Mouse (Mus musculus): ENCODE measurements at regions not wholly inside any gene's neighbourhood (a gene's known extent, or its start where the extent isn't known, plus 50 kb on each side); places are given as distances from the start of the nearest gene placed in this dataset.

- intact Hi-C loops (cut with DNase I; ENCODE audit: low total_unique reads): no loop called here
- DNase-seq: no peak
Measured at GRCm38 (mm10) chr14:46553239-46553638, 162.8 kb upstream of the Bmp4 start.

GRCm38 (mm10) chr14:46546146-46546545, 155.7 kb upstream of the Bmp4 start:
- DNase-seq: no peak
- intact Hi-C loops (cut with DNase I; ENCODE audit: low total_unique reads): no loop called here

- no peak for DNase-seq
- intact Hi-C loops (cut with DNase I; ENCODE audit: low total_unique reads): no loop called here
Measured at GRCm38 (mm10) chr14:46539466-46540187, 149.2 kb upstream of the Bmp4 start.

GRCm38 (mm10) chr14:46536002-46536762, 145.7 kb upstream of the Bmp4 start:
- DNase-seq: no peak
- intact Hi-C loops (cut with DNase I; ENCODE audit: low total_unique reads): no loop called here

GRCm38 (mm10) chr14:46532697-46533096, 142.2 kb upstream of the Bmp4 start:
- no peak for DNase-seq
- intact Hi-C loops (cut with DNase I; ENCODE audit: low total_unique reads): no loop called here

GRCm38 (mm10) chr14:46530452-46530851, 140.0 kb upstream of the Bmp4 start:
- intact Hi-C loops (cut with DNase I; ENCODE audit: low total_unique reads): no loop called here
- no peak for DNase-seq

GRCm38 (mm10) chr14:46529086-46529715, 138.7 kb upstream of the Bmp4 start:
- intact Hi-C loops (cut with DNase I; ENCODE audit: low total_unique reads): no loop called here
- no peak for DNase-seq

- DNase-seq: no peak
- intact Hi-C loops (cut with DNase I; ENCODE audit: low total_unique reads): no loop called here
Measured at GRCm38 (mm10) chr14:46517258-46517657, 126.8 kb upstream of the Bmp4 start.

GRCm38 (mm10) chr14:46516285-46516684, 125.8 kb upstream of the Bmp4 start:
- DNase-seq: no peak
- intact Hi-C loops (cut with DNase I; ENCODE audit: low total_unique reads): no loop called here

- DNase-seq: no peak
- intact Hi-C loops (cut with DNase I; ENCODE audit: low total_unique reads): no loop called here
Measured at GRCm38 (mm10) chr14:46514262-46514932, 123.9 kb upstream of the Bmp4 start.

- intact Hi-C loops (cut with DNase I; ENCODE audit: low total_unique reads): no loop called here
- no peak for DNase-seq
Measured at GRCm38 (mm10) chr14:46512118-46512517, 121.6 kb upstream of the Bmp4 start.

- DNase-seq: no peak
- intact Hi-C loops (cut with DNase I; ENCODE audit: low total_unique reads): no loop called here
Measured at GRCm38 (mm10) chr14:46508871-46509270, 118.4 kb upstream of the Bmp4 start.

GRCm38 (mm10) chr14:46505266-46505665, 114.8 kb upstream of the Bmp4 start:
- no peak for DNase-seq
- intact Hi-C loops (cut with DNase I; ENCODE audit: low total_unique reads): no loop called here

- DNase-seq: no peak
- intact Hi-C loops (cut with DNase I; ENCODE audit: low total_unique reads): no loop called here
Measured at GRCm38 (mm10) chr14:46491601-46492000, 101.1 kb upstream of the Bmp4 start.

GRCm38 (mm10) chr14:46491182-46491581, 100.7 kb upstream of the Bmp4 start:
- intact Hi-C loops (cut with DNase I; ENCODE audit: low total_unique reads): no loop called here
- no peak for DNase-seq

GRCm38 (mm10) chr14:46487551-46487950, 97.1 kb upstream of the Bmp4 start:
- intact Hi-C loops (cut with DNase I; ENCODE audit: low total_unique reads): no loop called here
- DNase-seq: no peak

GRCm38 (mm10) chr14:46480396-46480795, 89.9 kb upstream of the Bmp4 start:
- intact Hi-C loops (cut with DNase I; ENCODE audit: low total_unique reads): no loop called here
- no peak for DNase-seq

GRCm38 (mm10) chr14:46475945-46476344, 85.5 kb upstream of the Bmp4 start:
- no peak for DNase-seq
- intact Hi-C loops (cut with DNase I; ENCODE audit: low total_unique reads): no loop called here

GRCm38 (mm10) chr14:46462967-46463366, 72.5 kb upstream of the Bmp4 start:
- intact Hi-C loops (cut with DNase I; ENCODE audit: low total_unique reads): no loop called here
- no peak for DNase-seq

GRCm38 (mm10) chr14:46461960-46462359, 71.5 kb upstream of the Bmp4 start:
- intact Hi-C loops (cut with DNase I; ENCODE audit: low total_unique reads): no loop called here
- no peak for DNase-seq

Measured in gastrocnemius, postnatal 14 days (tissue).